Mouse (Mus musculus) bone marrow, adult 2 months (tissue): ENCODE measurements at regions not wholly inside any gene's neighbourhood (a gene's known extent, or its start where the extent isn't known, plus 50 kb on each side); places are given as distances from the start of the nearest gene placed in this dataset.

ENCODE experiments used
- CTCF ChIP-seq: fragments of 200-500 bp; IDR thresholded peaks from 2 replicates; pipeline ENCODE4 v1.5.1; 2011; ENCODE audit warnings: low read length, control low read depth; ENCODE audit not compliant: control insufficient read depth, insufficient read depth
- POLR2A ChIP-seq: fragments of 200-500 bp; IDR thresholded peaks from 2 replicates; pipeline ENCODE4 v1.6.1; 2011; ENCODE audit warnings: low read depth, mild to moderate bottlenecking, control low read depth, low read length, borderline replicate concordance; ENCODE audit not compliant: control insufficient read depth

DNA sequence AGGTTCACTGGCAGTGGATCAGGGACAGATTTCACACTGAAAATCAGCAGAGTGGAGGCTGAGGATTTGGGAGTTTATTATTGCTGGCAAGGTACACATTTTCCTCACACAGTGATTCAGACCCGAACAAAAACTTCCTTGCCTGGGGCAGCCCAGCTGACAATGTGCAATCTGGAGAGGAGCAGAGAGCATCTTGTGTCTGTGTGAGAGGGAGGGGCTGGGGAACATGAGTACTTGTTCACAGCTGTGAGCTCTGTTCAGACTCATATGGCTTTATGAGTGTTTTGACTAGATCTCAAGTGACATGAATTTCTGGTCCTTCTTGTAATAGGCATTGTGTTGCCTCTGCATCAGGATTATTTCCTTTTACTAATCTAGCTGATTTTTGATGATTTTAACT, 74.8 kb upstream of the Tacstd2 start:
- TF ChIP-seq CTCF (no peak), POLR2A (no peak)
